Mouse (Mus musculus): ENCODE measurements around the gene Icos. TPM values are rescaled to one million over a fixed set of nuclear protein-coding genes. Genes with fewer than 3 reads are reported as not detected.

Gene Icos
- 0.11 and 0.13 TPM in 2 replicates for polyA plus RNA-seq (2012; rRNA removed; ENCODE audit: low replicate concordance)

GRCm38 (mm10) chr1:60977641-60978040 lies at the start of gene Icos:
TSS of gene Icos (plus strand) at chr1:60977927.

Other genes with a start within 250 kb of the Icos start
- gene Ctla4, start 90.9 kb upstream of the Icos start, polyA plus RNA-seq (2012; rRNA removed; ENCODE audit: low replicate concordance), result 0.06 TPM in 1 of 2 replicates, not detected in the other